1 mouse cellular context compared by ENCODE assay signal in genomic region chr7:79799048-79799447, GRCm38 (mm10).
TF ChIP-seq lines count a peak whose summit lies in the region.

No protein-coding gene starts in this region.

TF ChIP-seq in CH12.LX, 34 proteins besides CTCF, POLR2A, EP300 and RAD21 (continued from another document):
- TF ChIP-seq JUN (IDR thresholded peaks at IDR 0.05; ENCODE audit: insufficient read depth, low read depth, low read length) (no peak), POLR2AphosphoS2 (IDR thresholded peaks at IDR 0.05; ENCODE audit: low read depth, low read length) (no peak), USF2 (conservative IDR thresholded peaks at IDR 0.05; ENCODE audit: low read depth, low read length) (no peak), KAT2A (IDR thresholded peaks at IDR 0.05; ENCODE audit: insufficient replicate concordance, low read length) (no peak), SMC3 (IDR thresholded peaks at IDR 0.05; ENCODE audit: low read depth, low read length) (peak; percentile 91), MXI1 (IDR thresholded peaks at IDR 0.05; ENCODE audit: low read depth, low read length) (no peak), TBP (conservative IDR thresholded peaks at IDR 0.05; ENCODE audit: low read depth, low read length) (no peak), MAFK (IDR thresholded peaks at IDR 0.05; ENCODE audit: insufficient replicate concordance, low read length) (no peak), ZC3H11A (IDR thresholded peaks at IDR 0.05; ENCODE audit: low read depth, low read length) (peak; percentile 66), USF1 (IDR thresholded peaks at IDR 0.05; ENCODE audit: low read depth, low read length) (no peak), ZMIZ1 (IDR thresholded peaks at IDR 0.05; ENCODE audit: low read depth, low read length) (no peak), NELFE (IDR thresholded peaks at IDR 0.05; ENCODE audit: low read depth, low read length) (no peak), GABPA (IDR thresholded peaks at IDR 0.05; ENCODE audit: insufficient replicate concordance, low read depth, low read length) (no peak), HCFC1 (IDR thresholded peaks at IDR 0.05; ENCODE audit: low read depth, low read length) (no peak), SIN3A (IDR thresholded peaks at IDR 0.05; ENCODE audit: low read length) (no peak), TCF12 (IDR thresholded peaks at IDR 0.05; ENCODE audit: low read depth, low read length) (no peak)
